Mouse (Mus musculus) heart, embryonic 13.5 days (tissue): Measurements from ENCODE around the gene Myo18a. TPM values are rescaled to one million over a fixed set of nuclear protein-coding genes. Genes with fewer than 3 reads are reported as not detected.

Source experiments
- ATAC-seq: fragments of 200-750 bp; cut with Nextera tagmentation; 2 replicates; pipeline ENCODE4 v1.8.0; 2017; ENCODE audit warnings: moderate TSS enrichment; ENCODE audit not compliant: insufficient number of reproducible peaks, low FRiP score, low TSS enrichment; ENCODE audit errors: extremely low read depth
- H3K27ac ChIP-seq: fragments of 300-500 bp; sonication (generic); replicated peaks from 2 replicates; pipeline ENCODE4 v1.5.1; 2015; ENCODE audit warnings: moderate library complexity, mild to moderate bottlenecking, inconsistent platforms
- H3K27me3 ChIP-seq: fragments of 300-500 bp; sonication (generic); replicated peaks from 2 replicates; pipeline ENCODE4 v1.6.1; 2015; ENCODE audit warnings: mild to moderate bottlenecking, inconsistent platforms
- H3K36me3 ChIP-seq: fragments of 300-500 bp; sonication (generic); 2 replicates; pipeline ENCODE4 v1.6.1; 2015; ENCODE audit warnings: mild to moderate bottlenecking, inconsistent platforms
- H3K4me1 ChIP-seq: fragments of 300-500 bp; sonication (generic); 2 replicates; pipeline ENCODE4 v1.6.1; 2015; ENCODE audit warnings: inconsistent platforms
- H3K4me2 ChIP-seq: fragments of 300-500 bp; sonication (generic); 2 replicates; pipeline ENCODE4 v1.6.1; 2015; ENCODE audit warnings: inconsistent platforms, mild to moderate bottlenecking, moderate library complexity
- H3K4me3 ChIP-seq: fragments of 300-500 bp; sonication (generic); 2 replicates; pipeline ENCODE4 v1.5.1; 2015; ENCODE audit warnings: moderate library complexity, mild to moderate bottlenecking, inconsistent platforms
- H3K9ac ChIP-seq: fragments of 300-500 bp; sonication (generic); 2 replicates; pipeline ENCODE4 v1.6.1; 2015; ENCODE audit warnings: inconsistent platforms, mild to moderate bottlenecking, moderate library complexity
- H3K9me3 ChIP-seq: fragments of 300-500 bp; sonication (generic); 2 replicates; pipeline ENCODE4 v1.6.1; 2016; ENCODE audit warnings: inconsistent platforms
- WGBS: fragments of 180-500 bp; shearing (Covaris S2); methylation state at CpG from one replicate; pipeline ENCODE4 v1.1.7; 2015; ENCODE audit warnings: mixed read lengths; 5-methylcytosine and 5-hydroxymethylcytosine counted together
- polyA plus RNA-seq: library from polyadenylated mRNA; unstranded; fragments of >200 nt; fragmentation: Nextera tagmentation; extraction: Ambion mirVana; gene quantifications from 2 replicates; pipeline ENCODE4 v1.2.1, GENCODE M21; 2015

Gene Myo18a
- polyA plus RNA-seq, 1 experiment from 2014 or later, result 100.0 TPM

- Histone ChIP-seq H3K4me3 (peak overlapping the region; percentile 63), H3K27me3 (no peaks in the 10 kb centered on the region), H3K9me3 (no peaks in the 10 kb centered on the region), H3K4me1 (peaks cover 66% of the 10 kb centered on the region), H3K27ac (peak overlapping the region; percentile 100), H3K9ac (peak overlapping the region; percentile 91), H3K4me2 (peak overlapping the region; percentile 74), H3K36me3 (peaks cover 7% of the 10 kb centered on the region; the same call in 1 of the 2 replicates)
- WGBS, result 3% methylated on average over 15 of the region's 15 CpGs
- ATAC-seq, result peak; percentile 84
These were observed 38.0 kb downstream of the Myo18a start for GRCm38 (mm10) chr11:77800869-77801701.

- peak overlapping the region; percentile 63 for H3K4me3 ChIP-seq
These were observed 39.4 kb downstream of the Myo18a start for GRCm38 (mm10) chr11:77802341-77802865.

GRCm38 (mm10) chr11:77806218-77806617 is 43.2 kb downstream of the Myo18a start:
- peak overlapping the region; percentile 80; the same call in 1 of the 2 replicates for H3K27ac ChIP-seq
- WGBS, result 8% methylated on average over 2 of the region's 2 CpGs
- 0 out of 2 replicates have a peak overlapping the region, but pooled peaks have one; percentile 17 for H3K4me2 ChIP-seq
- H3K27me3 ChIP-seq, result no peaks in the 10 kb centered on the region
- peaks cover 95% of the 10 kb centered on the region for H3K4me1 ChIP-seq
- peak overlapping the region; percentile 71 for H3K9ac ChIP-seq
- H3K4me3 ChIP-seq, result no peak overlapping the region
- no peaks in the 10 kb centered on the region for H3K9me3 ChIP-seq
- peaks cover 35% of the 10 kb centered on the region for H3K36me3 ChIP-seq
- ATAC-seq, result no peak

More at GRCm38 (mm10) chr11:77802341-77802865, 39.4 kb downstream of the Myo18a start:
- peak overlapping the region; percentile 91 for H3K9ac ChIP-seq
- no peak for ATAC-seq
- H3K36me3 ChIP-seq, result peaks cover 7% of the 10 kb centered on the region; the same call in 1 of the 2 replicates
- no peaks in the 10 kb centered on the region for H3K9me3 ChIP-seq
- 16% methylated on average over 9 of the region's 9 CpGs for WGBS
- no peaks in the 10 kb centered on the region for H3K27me3 ChIP-seq
- peak overlapping the region; percentile 74 for H3K4me2 ChIP-seq
- H3K4me1 ChIP-seq, result peaks cover 79% of the 10 kb centered on the region
- peak overlapping the region; percentile 100 for H3K27ac ChIP-seq

GRCm38 (mm10) chr11:77806855-77807254 is 43.8 kb downstream of the Myo18a start:
- Histone ChIP-seq H3K4me1 (peaks cover 89% of the 10 kb centered on the region), H3K27me3 (no peaks in the 10 kb centered on the region), H3K9ac (peak overlapping the region; percentile 71), H3K4me3 (no peak overlapping the region), H3K4me2 (no peak overlapping the region), H3K27ac (peak overlapping the region; percentile 80), H3K36me3 (peaks cover 42% of the 10 kb centered on the region), H3K9me3 (no peaks in the 10 kb centered on the region)
- no peak for ATAC-seq
- WGBS, result 54% methylated on average over 6 of the region's 6 CpGs

GRCm38 (mm10) chr11:77808051-77808465 is 45.0 kb downstream of the Myo18a start:
- Histone ChIP-seq H3K9ac (peak overlapping the region; percentile 71), H3K36me3 (peaks cover 52% of the 10 kb centered on the region), H3K27ac (peak overlapping the region; percentile 80), H3K4me2 (peak overlapping the region; percentile 35), H3K4me3 (no peak overlapping the region), H3K9me3 (no peaks in the 10 kb centered on the region), H3K27me3 (no peaks in the 10 kb centered on the region), H3K4me1 (peaks cover 77% of the 10 kb centered on the region)
- WGBS, result 26% methylated on average over 5 of the region's 5 CpGs
- no peak for ATAC-seq

- WGBS, result 63% methylated on average over 4 of the region's 4 CpGs
- peaks cover 75% of the 10 kb centered on the region for H3K4me1 ChIP-seq
- H3K27ac ChIP-seq, result peak overlapping the region; percentile 80; the same call in 1 of the 2 replicates
These were observed 46.2 kb downstream of the Myo18a start for GRCm38 (mm10) chr11:77809215-77809614.

GRCm38 (mm10) chr11:77810018-77810417 is 47.0 kb downstream of the Myo18a start:
- Histone ChIP-seq H3K27me3 (no peaks in the 10 kb centered on the region), H3K4me2 (no peak overlapping the region), H3K9me3 (no peaks in the 10 kb centered on the region), H3K4me1 (peaks cover 68% of the 10 kb centered on the region), H3K4me3 (no peak overlapping the region), H3K27ac (no peak overlapping the region), H3K9ac (peak overlapping the region; percentile 33; the same call in 1 of the 2 replicates), H3K36me3 (peaks cover 66% of the 10 kb centered on the region)
- ATAC-seq, result no peak
- 50% methylated on average over 6 of the region's 6 CpGs for WGBS

More at GRCm38 (mm10) chr11:77809215-77809614, 46.2 kb downstream of the Myo18a start:
- no peak overlapping the region for H3K4me3 ChIP-seq
- H3K4me2 ChIP-seq, result no peak overlapping the region
- peaks cover 58% of the 10 kb centered on the region for H3K36me3 ChIP-seq
- peak overlapping the region; percentile 33 for H3K9ac ChIP-seq
- no peaks in the 10 kb centered on the region for H3K27me3 ChIP-seq
- no peaks in the 10 kb centered on the region for H3K9me3 ChIP-seq
- ATAC-seq, result no peak

GRCm38 (mm10) chr11:77813969-77814368 is 50.9 kb downstream of the Myo18a start:
- H3K4me1 ChIP-seq, result peaks cover 46% of the 10 kb centered on the region
- no peak overlapping the region for H3K4me2 ChIP-seq
- no peaks in the 10 kb centered on the region for H3K27me3 ChIP-seq
- no peaks in the 10 kb centered on the region for H3K9me3 ChIP-seq
- no peak overlapping the region for H3K4me3 ChIP-seq
- no peak overlapping the region for H3K9ac ChIP-seq
- H3K36me3 ChIP-seq, result peaks cover 94% of the 10 kb centered on the region
- H3K27ac ChIP-seq, result no peak overlapping the region
- 58% methylated on average over 2 of the region's 2 CpGs for WGBS
- ATAC-seq, result no peak

- Histone ChIP-seq H3K4me2 (no peak overlapping the region), H3K4me3 (no peak overlapping the region), H3K9ac (no peak overlapping the region), H3K27me3 (no peaks in the 10 kb centered on the region), H3K27ac (0 out of 2 replicates have a peak overlapping the region, but pooled peaks have one; percentile 0), H3K36me3 (peaks cover 98% of the 10 kb centered on the region), H3K9me3 (no peaks in the 10 kb centered on the region), H3K4me1 (peaks cover 26% of the 10 kb centered on the region)
- ATAC-seq, result no peak
- WGBS, result 23% methylated on average over 3 of the region's 3 CpGs
These were observed 53.0 kb downstream of the Myo18a start for GRCm38 (mm10) chr11:77816003-77816402.

- H3K4me2 ChIP-seq, result no peak overlapping the region
- no peak overlapping the region for H3K9ac ChIP-seq
- H3K27me3 ChIP-seq, result no peaks in the 10 kb centered on the region
- H3K4me3 ChIP-seq, result no peak overlapping the region
- no peak for ATAC-seq
- H3K27ac ChIP-seq, result no peak overlapping the region
- peaks cover 100% of the 10 kb centered on the region for H3K36me3 ChIP-seq
- no peaks in the 10 kb centered on the region for H3K9me3 ChIP-seq
- 33% methylated on average over 8 of the region's 8 CpGs for WGBS
- peaks cover 22% of the 10 kb centered on the region for H3K4me1 ChIP-seq
These were observed 58.6 kb downstream of the Myo18a start for GRCm38 (mm10) chr11:77821648-77822047.

GRCm38 (mm10) chr11:77822781-77823180 is 59.7 kb downstream of the Myo18a start:
- no peak for ATAC-seq
- 22% methylated on average over 7 of the region's 7 CpGs for WGBS

More at GRCm38 (mm10) chr11:77822781-77823180, 59.7 kb downstream of the Myo18a start:
- H3K4me1 ChIP-seq, result peaks cover 20% of the 10 kb centered on the region
- H3K9me3 ChIP-seq, result no peaks in the 10 kb centered on the region
- no peaks in the 10 kb centered on the region for H3K27me3 ChIP-seq
- H3K9ac ChIP-seq, result no peak overlapping the region
- no peak overlapping the region for H3K4me3 ChIP-seq
- no peak overlapping the region for H3K4me2 ChIP-seq
- H3K36me3 ChIP-seq, result peaks cover 98% of the 10 kb centered on the region
- H3K27ac ChIP-seq, result no peak overlapping the region
